Mouse (Mus musculus) neural tube, embryonic 12.5 days (tissue): ENCODE measurements around the gene Itgb5. TPM values are rescaled to one million over a fixed set of nuclear protein-coding genes. Genes with fewer than 3 reads are reported as not detected.

Source experiments
- ATAC-seq: fragments of 200-750 bp; cut with Nextera tagmentation; 2 replicates; pipeline ENCODE4 v1.8.0; 2017; ENCODE audit warnings: low read depth, mild to moderate bottlenecking, moderate TSS enrichment, moderate library complexity; ENCODE audit not compliant: low FRiP score
- H3K27ac ChIP-seq: fragments of 300-500 bp; sonication (generic); 2 replicates; pipeline ENCODE4 v1.5.1; 2016
- H3K27me3 ChIP-seq: fragments of 300-500 bp; sonication (generic); replicated peaks from 2 replicates; pipeline ENCODE4 v1.6.1; 2016; ENCODE audit warnings: mild to moderate bottlenecking
- H3K36me3 ChIP-seq: fragments of 300-500 bp; sonication (generic); 2 replicates; pipeline ENCODE4 v1.6.1; 2016; ENCODE audit warnings: mild to moderate bottlenecking
- H3K4me1 ChIP-seq: fragments of 300-500 bp; sonication (generic); 2 replicates; pipeline ENCODE4 v1.6.1; 2016
- H3K4me2 ChIP-seq: fragments of 300-500 bp; sonication (generic); replicated peaks from 2 replicates; pipeline ENCODE4 v1.6.1; 2016; ENCODE audit warnings: mild to moderate bottlenecking
- H3K4me3 ChIP-seq: fragments of 300-500 bp; sonication (generic); 2 replicates; pipeline ENCODE4 v1.5.1; 2016
- H3K9ac ChIP-seq: fragments of 300-500 bp; sonication (generic); 2 replicates; pipeline ENCODE4 v1.6.1; 2016; ENCODE audit warnings: mild to moderate bottlenecking
- H3K9me3 ChIP-seq: fragments of 300-500 bp; sonication (generic); 2 replicates; pipeline ENCODE4 v1.6.1; 2016; ENCODE audit warnings: mild to moderate bottlenecking
- WGBS: fragments of 180-500 bp; shearing (Covaris S2); methylation state at CpG from one replicate; pipeline ENCODE4 v1.1.7; 2016; 5-methylcytosine and 5-hydroxymethylcytosine counted together
- polyA plus RNA-seq: library from polyadenylated mRNA; unstranded; fragments of >200 nt; fragmentation: Nextera tagmentation; extraction: Ambion mirVana; gene quantifications from 2 replicates; pipeline ENCODE4 v1.2.1, GENCODE M21; 2016

The Itgb5 gene
- polyA plus RNA-seq, 1 experiment from 2014 or later, result 31.2 TPM

- WGBS, result 45% methylated on average over 11 of the region's 11 CpGs
- H3K27ac ChIP-seq, result no peak overlapping the region
Measured at GRCm38 (mm10) chr16:33903664-33904441, 74.4 kb downstream of the Itgb5 start.

GRCm38 (mm10) chr16:33904553-33904952 is 75.1 kb downstream of the Itgb5 start:
- no peak overlapping the region for H3K27ac ChIP-seq
- H3K4me1 ChIP-seq, result peaks cover 23% of the 10 kb centered on the region
- WGBS, result 74% methylated on average over 5 of the region's 5 CpGs
- H3K36me3 ChIP-seq, result no peaks in the 10 kb centered on the region
- H3K27me3 ChIP-seq, result no peaks in the 10 kb centered on the region
- H3K9me3 ChIP-seq, result no peaks in the 10 kb centered on the region
- H3K4me3 ChIP-seq, result no peak overlapping the region
- H3K4me2 ChIP-seq, result 0 out of 2 replicates have a peak overlapping the region, but pooled peaks have one; percentile 0
- no peak for ATAC-seq
- no peak overlapping the region for H3K9ac ChIP-seq

More at GRCm38 (mm10) chr16:33903664-33904441, 74.4 kb downstream of the Itgb5 start:
- ATAC-seq, result no peak
- Histone ChIP-seq H3K4me3 (no peak overlapping the region), H3K9me3 (no peaks in the 10 kb centered on the region), H3K4me2 (0 out of 2 replicates have a peak overlapping the region, but pooled peaks have one; percentile 0), H3K36me3 (no peaks in the 10 kb centered on the region), H3K9ac (no peak overlapping the region), H3K27me3 (no peaks in the 10 kb centered on the region), H3K4me1 (peaks cover 23% of the 10 kb centered on the region)

- Histone ChIP-seq H3K4me1 (peaks cover 23% of the 10 kb centered on the region), H3K4me2 (no peak overlapping the region), H3K9ac (no peak overlapping the region), H3K9me3 (no peaks in the 10 kb centered on the region), H3K27me3 (no peaks in the 10 kb centered on the region), H3K36me3 (no peaks in the 10 kb centered on the region), H3K4me3 (no peak overlapping the region), H3K27ac (no peak overlapping the region)
- peak; percentile 81 for ATAC-seq
- 30% methylated on average over 4 of the region's 4 CpGs for WGBS
Measured at GRCm38 (mm10) chr16:33908239-33908638, 78.8 kb downstream of the Itgb5 start.

- WGBS, result 71% methylated on average over 4 of the region's 4 CpGs
- no peak for ATAC-seq
- Histone ChIP-seq H3K4me2 (no peak overlapping the region), H3K4me1 (no peaks in the 10 kb centered on the region), H3K9ac (no peak overlapping the region), H3K36me3 (no peaks in the 10 kb centered on the region), H3K4me3 (no peak overlapping the region), H3K27me3 (no peaks in the 10 kb centered on the region), H3K9me3 (no peaks in the 10 kb centered on the region), H3K27ac (no peak overlapping the region)
Measured at GRCm38 (mm10) chr16:33914997-33915396, 85.5 kb downstream of the Itgb5 start.

GRCm38 (mm10) chr16:33916473-33917251 is 87.2 kb downstream of the Itgb5 start:
- Histone ChIP-seq H3K36me3 (no peaks in the 10 kb centered on the region), H3K9me3 (no peaks in the 10 kb centered on the region), H3K27ac (no peak overlapping the region), H3K27me3 (no peaks in the 10 kb centered on the region), H3K9ac (no peak overlapping the region), H3K4me2 (no peak overlapping the region), H3K4me1 (no peaks in the 10 kb centered on the region), H3K4me3 (no peak overlapping the region)
- ATAC-seq, result no peak
- WGBS, result 68% methylated on average over 12 of the region's 12 CpGs

GRCm38 (mm10) chr16:33917390-33917789 is 87.9 kb downstream of the Itgb5 start:
- WGBS, result 66% methylated on average over 5 of the region's 5 CpGs

GRCm38 (mm10) chr16:33917926-33918325 is 88.5 kb downstream of the Itgb5 start:
- WGBS, result 88% methylated on average over 5 of the region's 5 CpGs
- Histone ChIP-seq H3K4me2 (no peak overlapping the region), H3K9me3 (no peaks in the 10 kb centered on the region), H3K27ac (no peak overlapping the region), H3K36me3 (no peaks in the 10 kb centered on the region), H3K27me3 (no peaks in the 10 kb centered on the region), H3K4me3 (no peak overlapping the region), H3K9ac (no peak overlapping the region), H3K4me1 (peaks cover 8% of the 10 kb centered on the region; the same call in 1 of the 2 replicates)
- ATAC-seq, result no peak

More at GRCm38 (mm10) chr16:33917390-33917789, 87.9 kb downstream of the Itgb5 start:
- peaks cover 7% of the 10 kb centered on the region; the same call in 1 of the 2 replicates for H3K4me1 ChIP-seq
- H3K4me2 ChIP-seq, result no peak overlapping the region
- no peaks in the 10 kb centered on the region for H3K9me3 ChIP-seq
- H3K9ac ChIP-seq, result no peak overlapping the region
- no peak overlapping the region for H3K27ac ChIP-seq
- no peak overlapping the region for H3K4me3 ChIP-seq
- no peaks in the 10 kb centered on the region for H3K27me3 ChIP-seq
- H3K36me3 ChIP-seq, result no peaks in the 10 kb centered on the region
- no peak for ATAC-seq

- 80% methylated on average over 5 of the region's 5 CpGs for WGBS
- H3K36me3 ChIP-seq, result no peaks in the 10 kb centered on the region
- no peaks in the 10 kb centered on the region for H3K27me3 ChIP-seq
- ATAC-seq, result no peak
- H3K9me3 ChIP-seq, result no peaks in the 10 kb centered on the region
- H3K4me3 ChIP-seq, result no peak overlapping the region
- H3K4me2 ChIP-seq, result no peak overlapping the region
- no peak overlapping the region for H3K9ac ChIP-seq
- H3K27ac ChIP-seq, result no peak overlapping the region
- H3K4me1 ChIP-seq, result peaks cover 8% of the 10 kb centered on the region; the same call in 1 of the 2 replicates
Measured at GRCm38 (mm10) chr16:33921514-33921913, 92.0 kb downstream of the Itgb5 start.

- 36% methylated on average over 18 of the region's 18 CpGs for WGBS
- H3K4me2 ChIP-seq, result no peak overlapping the region
- no peak for ATAC-seq
- H3K9me3 ChIP-seq, result no peaks in the 10 kb centered on the region
- H3K36me3 ChIP-seq, result no peaks in the 10 kb centered on the region
- H3K4me1 ChIP-seq, result peaks cover 8% of the 10 kb centered on the region; the same call in 1 of the 2 replicates
- H3K4me3 ChIP-seq, result no peak overlapping the region
- no peak overlapping the region for H3K9ac ChIP-seq
- H3K27me3 ChIP-seq, result no peaks in the 10 kb centered on the region
- H3K27ac ChIP-seq, result no peak overlapping the region
Measured at GRCm38 (mm10) chr16:33922111-33923000, 92.9 kb downstream of the Itgb5 start.

- Histone ChIP-seq H3K27me3 (no peaks in the 10 kb centered on the region), H3K4me1 (peaks cover 8% of the 10 kb centered on the region; the same call in 1 of the 2 replicates), H3K36me3 (no peaks in the 10 kb centered on the region), H3K9ac (no peak overlapping the region), H3K4me3 (no peak overlapping the region), H3K9me3 (no peaks in the 10 kb centered on the region), H3K27ac (no peak overlapping the region), H3K4me2 (no peak overlapping the region)
- no peak for ATAC-seq
- 47% methylated on average over 5 of the region's 5 CpGs for WGBS
Measured at GRCm38 (mm10) chr16:33923001-33923316, 93.5 kb downstream of the Itgb5 start.

GRCm38 (mm10) chr16:33923758-33924157 is 94.3 kb downstream of the Itgb5 start:
- no peaks in the 10 kb centered on the region for H3K27me3 ChIP-seq
- H3K36me3 ChIP-seq, result no peaks in the 10 kb centered on the region
- H3K9ac ChIP-seq, result no peak overlapping the region
- WGBS, result 92% methylated on average over 8 of the region's 8 CpGs
- no peak overlapping the region for H3K4me3 ChIP-seq
- H3K27ac ChIP-seq, result no peak overlapping the region
- H3K4me1 ChIP-seq, result peaks cover 14% of the 10 kb centered on the region; the same call in 1 of the 2 replicates
- ATAC-seq, result no peak
- H3K4me2 ChIP-seq, result no peak overlapping the region
- no peaks in the 10 kb centered on the region for H3K9me3 ChIP-seq
